Mouse (Mus musculus): ENCODE results near the gene Crim1.

Gene Crim1

GRCm38 (mm10) chr17:78211881-78212280, 11.8 kb downstream of the Crim1 start:
- no peak for DNase-seq (ENCODE audit: low spot score)

GRCm38 (mm10) chr17:78213128-78213527, 13.1 kb downstream of the Crim1 start:
- DNase-seq (ENCODE audit: low spot score): no peak

- DNase-seq (ENCODE audit: low spot score): no peak
Observed at GRCm38 (mm10) chr17:78216526-78216925, 16.5 kb downstream of the Crim1 start.

DNA sequence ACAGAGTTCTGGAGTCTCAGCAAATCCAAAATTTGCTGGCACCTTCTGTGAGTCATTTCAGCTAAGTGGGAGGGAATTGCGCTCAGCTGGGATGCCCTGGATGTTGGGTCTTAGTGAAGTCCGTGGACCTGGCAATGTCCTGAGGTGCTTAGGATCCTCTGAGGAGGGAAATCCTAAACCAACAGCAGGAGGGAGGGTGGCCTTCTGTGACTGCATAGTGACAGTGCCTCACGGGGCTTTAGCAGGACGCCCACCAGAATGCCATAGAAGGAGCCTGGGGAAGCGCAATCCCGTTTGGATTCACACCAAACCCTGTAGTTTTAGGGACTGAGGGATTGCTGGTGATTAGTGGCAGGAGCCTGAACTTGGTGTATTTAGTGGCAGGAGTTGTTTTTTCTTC, 17.4 kb downstream of the Crim1 start:
- DNase-seq (ENCODE audit: low spot score): no peak

- no peak for DNase-seq (ENCODE audit: low spot score)
Observed at GRCm38 (mm10) chr17:78218506-78219232, 18.6 kb downstream of the Crim1 start.

- no peak for DNase-seq (ENCODE audit: low spot score)
Observed at GRCm38 (mm10) chr17:78221007-78221642, 21.1 kb downstream of the Crim1 start.

GRCm38 (mm10) chr17:78221860-78222259, 21.8 kb downstream of the Crim1 start:
- no peak for DNase-seq (ENCODE audit: low spot score)

DNA sequence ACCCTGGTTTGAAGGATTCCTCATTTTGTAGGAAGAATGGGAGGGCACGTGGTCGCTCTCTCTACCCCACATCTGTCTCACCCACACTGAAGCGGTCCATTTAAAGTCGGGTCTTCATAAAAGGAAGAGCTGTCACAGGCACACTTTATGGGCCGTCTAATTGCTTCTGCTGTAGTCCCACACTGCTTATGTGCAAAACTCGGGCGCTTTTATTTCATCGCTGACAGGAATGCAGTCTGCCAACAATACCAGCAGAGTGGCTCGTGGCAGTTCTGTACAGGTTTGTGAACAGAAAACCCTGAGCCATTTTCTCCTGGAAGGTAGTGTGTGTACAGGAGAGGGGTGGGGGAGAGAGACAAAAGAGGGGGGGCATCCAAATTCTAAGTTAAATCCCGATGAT, 23.9 kb downstream of the Crim1 start:
- peak; percentile 33 for DNase-seq (ENCODE audit: low spot score)

DNA sequence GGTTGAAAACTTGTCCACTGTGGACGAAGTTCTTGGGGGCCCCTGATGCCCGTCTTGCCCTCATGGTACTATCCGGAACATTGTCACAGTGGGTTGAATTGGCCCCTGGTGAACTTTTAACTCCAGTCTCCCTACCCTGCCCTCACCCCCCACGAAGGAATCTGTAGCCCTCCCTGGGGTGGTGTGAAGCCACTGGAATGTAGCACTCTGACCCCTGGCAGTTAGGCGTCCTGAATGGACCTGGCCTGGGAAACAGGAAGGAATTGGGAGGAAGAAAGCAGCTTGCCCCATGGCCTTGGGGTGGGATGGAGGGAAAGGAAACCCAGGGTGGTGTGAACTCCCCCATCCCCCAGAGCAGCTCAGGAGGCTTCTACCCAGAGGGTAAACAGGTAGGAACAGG, 25.5 kb downstream of the Crim1 start:
- DNase-seq (ENCODE audit: low spot score): no peak

GRCm38 (mm10) chr17:78227211-78227610, 27.2 kb downstream of the Crim1 start:
- no peak for DNase-seq (ENCODE audit: low spot score)

DNA sequence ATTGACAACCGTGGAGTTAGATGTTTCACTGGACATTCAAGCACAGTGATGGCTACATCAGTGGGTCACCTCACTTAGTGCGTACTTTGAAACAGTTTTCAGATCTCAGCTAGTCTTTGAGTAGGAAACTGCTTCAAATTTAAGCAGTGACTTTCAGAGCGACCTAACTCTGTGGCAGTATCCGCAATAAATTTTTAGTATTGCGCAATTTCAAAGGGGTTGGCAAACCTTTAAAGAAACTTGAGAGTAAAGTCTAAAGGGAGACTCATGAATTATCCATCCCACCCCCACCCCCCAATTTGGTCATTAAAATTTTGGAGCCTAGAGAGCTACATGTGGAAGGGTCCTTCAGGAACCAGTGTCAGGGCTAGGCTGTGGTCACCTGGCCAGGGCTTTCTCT, 31.5 kb downstream of the Crim1 start:
- DNase-seq (ENCODE audit: low spot score): no peak

DNA sequence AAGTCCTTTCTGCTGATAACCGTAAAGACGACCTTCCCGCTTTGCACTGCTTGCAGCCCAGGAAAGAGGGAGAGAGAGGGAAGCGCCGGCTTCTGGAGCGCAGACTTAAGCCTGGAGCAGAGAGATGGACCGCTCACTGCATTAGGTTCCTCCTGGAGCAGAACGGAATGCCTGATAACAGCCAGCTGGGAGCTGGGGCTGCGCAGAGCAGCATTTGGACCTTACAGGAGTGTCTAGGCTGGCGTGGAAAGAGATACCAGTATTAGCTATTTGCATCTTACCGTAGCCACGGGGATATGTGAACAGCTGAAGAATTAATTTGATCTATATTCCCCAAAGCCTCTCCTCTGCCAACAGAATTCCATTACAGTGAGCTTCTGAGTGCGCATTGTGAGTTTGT, 32.7 kb downstream of the Crim1 start:
- DNase-seq (ENCODE audit: low spot score): no peak

- DNase-seq (ENCODE audit: low spot score): no peak
Observed at GRCm38 (mm10) chr17:78233873-78234272, 33.8 kb downstream of the Crim1 start.

DNA sequence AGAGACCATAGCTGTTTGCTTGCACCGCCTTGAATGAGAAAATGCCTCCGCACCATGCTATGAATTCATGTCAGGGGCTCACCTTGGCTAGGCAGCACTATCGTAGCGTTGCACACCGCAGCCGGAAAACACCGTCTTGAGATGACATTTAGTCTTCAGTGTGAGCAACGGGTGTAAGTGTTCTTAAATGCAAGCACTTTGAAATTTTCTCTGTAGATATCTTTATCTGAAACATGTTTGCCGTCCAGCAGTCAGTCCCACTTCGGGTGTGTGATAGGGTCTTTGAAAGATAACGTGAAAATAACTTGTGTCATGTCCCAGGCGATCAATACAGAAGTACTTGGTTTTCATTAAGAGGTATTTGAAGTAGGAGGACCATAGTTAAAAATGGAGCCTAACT, 36.1 kb downstream of the Crim1 start:
- DNase-seq (ENCODE audit: low spot score): no peak

GRCm38 (mm10) chr17:78237954-78238353, 37.9 kb downstream of the Crim1 start:
- DNase-seq (ENCODE audit: low spot score): peak; percentile 32

DNA sequence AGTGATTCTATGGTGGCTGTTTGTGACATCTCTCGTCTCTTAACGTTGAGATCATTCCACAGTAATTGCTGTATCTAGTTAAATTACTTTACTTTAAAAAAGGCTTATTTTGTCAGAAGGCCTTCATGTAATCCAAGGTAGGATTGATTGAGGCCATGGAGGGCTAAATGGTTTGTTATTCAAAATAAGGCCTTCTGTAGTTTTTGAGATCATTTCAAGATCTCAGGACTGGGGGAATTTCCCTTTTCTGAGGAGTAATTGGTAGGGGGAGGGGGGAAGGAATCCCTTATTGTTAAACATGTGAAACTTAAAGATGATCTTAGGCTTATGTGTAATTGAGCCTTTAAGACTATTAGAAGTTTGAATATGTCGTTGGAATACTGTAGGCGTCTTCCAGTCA, 40.1 kb downstream of the Crim1 start:
- DNase-seq (ENCODE audit: low spot score): no peak

DNA sequence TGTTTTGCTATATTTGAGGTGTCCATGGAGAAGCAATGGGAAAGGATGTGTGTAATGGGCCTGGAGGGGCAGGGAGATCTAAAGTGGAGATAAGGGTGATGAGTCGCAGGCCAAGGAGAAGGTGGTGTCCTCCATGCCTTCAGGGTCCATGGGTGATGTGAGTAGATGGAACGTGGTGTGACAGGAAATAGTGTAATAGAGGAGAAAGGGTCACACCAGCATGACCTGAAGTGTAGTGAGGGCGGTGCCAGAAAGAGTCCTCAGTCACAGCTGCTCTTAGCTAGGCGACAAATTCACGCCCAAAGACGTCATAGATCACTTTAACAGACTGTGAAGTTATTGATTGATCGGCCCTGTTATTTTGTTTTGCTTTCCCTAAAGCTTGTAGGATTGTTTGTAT, 41.2 kb downstream of the Crim1 start:
- DNase-seq (ENCODE audit: low spot score): no peak

GRCm38 (mm10) chr17:78244752-78245151, 44.7 kb downstream of the Crim1 start:
- no peak for DNase-seq (ENCODE audit: low spot score)

GRCm38 (mm10) chr17:78245444-78245843, 45.4 kb downstream of the Crim1 start:
- DNase-seq (ENCODE audit: low spot score): no peak

DNA sequence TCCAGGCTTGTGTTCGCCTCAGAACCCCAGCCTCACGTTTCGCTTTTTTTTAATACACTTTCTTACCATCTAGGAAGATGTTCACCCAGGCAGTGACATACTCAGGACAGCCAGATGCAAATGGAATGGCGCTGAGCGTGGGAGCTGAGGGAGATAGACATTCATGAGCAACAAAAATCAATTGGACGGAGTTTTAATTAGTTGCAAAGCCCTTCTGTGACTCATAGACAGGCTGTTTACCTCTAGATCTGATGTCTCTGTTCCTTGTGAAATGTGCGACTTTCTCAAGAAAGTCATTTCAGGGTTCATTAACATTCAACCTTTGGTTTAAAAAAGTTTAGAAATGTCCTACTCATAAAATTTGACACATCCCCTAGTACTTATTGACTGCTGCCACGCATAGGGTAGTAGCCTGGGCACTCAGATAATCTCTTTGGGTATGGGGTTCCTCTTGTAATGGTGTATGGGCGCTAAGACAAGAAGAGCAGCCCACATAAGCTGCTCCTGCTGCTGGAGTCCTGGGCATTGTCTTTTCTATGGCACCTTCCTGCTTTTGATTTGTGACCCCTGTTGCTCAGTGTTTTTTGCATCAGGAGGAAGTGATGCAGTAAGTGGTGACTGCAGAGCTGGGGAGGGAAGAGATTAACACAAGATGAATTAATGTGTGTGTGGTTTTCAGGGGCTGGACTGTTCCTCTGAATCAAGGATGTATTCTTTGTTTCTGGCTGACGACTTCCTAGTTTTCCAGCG, 46.8 kb downstream of the Crim1 start:
- no peak for DNase-seq (ENCODE audit: low spot score)

- DNase-seq (ENCODE audit: low spot score): no peak
Observed at GRCm38 (mm10) chr17:78248197-78248596, 48.1 kb downstream of the Crim1 start.

- DNase-seq (ENCODE audit: low spot score): no peak
Observed at GRCm38 (mm10) chr17:78248943-78249342, 48.9 kb downstream of the Crim1 start.
